Mouse (Mus musculus): ENCODE data around the gene Ccdc57. TPM values are rescaled to one million over a fixed set of nuclear protein-coding genes. Genes with fewer than 3 reads are reported as not detected.
A peak's percentile ranks its signal among the peaks of the same experiment; 100 is the strongest.
"Not testable (repeated sequence)": the region's sequence is repeated elsewhere in the genome, so short reads cannot be mapped to it uniquely, and the experiment has no call there.

The Ccdc57 gene
- total RNA-seq, 1 experiment from 2014 or later = 9.2 TPM

- no peak for ATAC-seq (replicated peaks in 1 of 2; ENCODE audit: insufficient read depth in 1 of 2, low FRiP score in 2 of 2, low TSS enrichment in 1 of 2, low read depth in 1 of 2, poor library complexity in 2 of 2, severe bottlenecking in 2 of 2)
Observed at GRCm38 (mm10) chr11:120818251-120818650, 114.4 kb downstream of the Ccdc57 start.

GRCm38 (mm10) chr11:120817358-120817757, 115.3 kb downstream of the Ccdc57 start:
- no peak for ATAC-seq (replicated peaks in 1 of 2; ENCODE audit: insufficient read depth in 1 of 2, low FRiP score in 2 of 2, low TSS enrichment in 1 of 2, low read depth in 1 of 2, poor library complexity in 2 of 2, severe bottlenecking in 2 of 2)

GRCm38 (mm10) chr11:120812068-120812467, 120.6 kb downstream of the Ccdc57 start:
- no peak for ATAC-seq (replicated peaks in 1 of 2; ENCODE audit: insufficient read depth in 1 of 2, low FRiP score in 2 of 2, low TSS enrichment in 1 of 2, low read depth in 1 of 2, poor library complexity in 2 of 2, severe bottlenecking in 2 of 2)

- no peak for ATAC-seq (replicated peaks in 1 of 2; ENCODE audit: insufficient read depth in 1 of 2, low FRiP score in 2 of 2, low TSS enrichment in 1 of 2, low read depth in 1 of 2, poor library complexity in 2 of 2, severe bottlenecking in 2 of 2)
Observed at GRCm38 (mm10) chr11:120808010-120808409, 124.7 kb downstream of the Ccdc57 start.

- ATAC-seq (replicated peaks in 1 of 2; ENCODE audit: insufficient read depth in 1 of 2, low FRiP score in 2 of 2, low TSS enrichment in 1 of 2, low read depth in 1 of 2, poor library complexity in 2 of 2, severe bottlenecking in 2 of 2) = no peak
Observed at GRCm38 (mm10) chr11:120805375-120806298, 127.0 kb downstream of the Ccdc57 start.

- no peak for ATAC-seq (replicated peaks in 1 of 2; ENCODE audit: insufficient read depth in 1 of 2, low FRiP score in 2 of 2, low TSS enrichment in 1 of 2, low read depth in 1 of 2, poor library complexity in 2 of 2, severe bottlenecking in 2 of 2)
Observed at GRCm38 (mm10) chr11:120804769-120805168, 127.9 kb downstream of the Ccdc57 start.

- ATAC-seq (replicated peaks in 1 of 2; ENCODE audit: insufficient read depth in 1 of 2, low FRiP score in 2 of 2, low TSS enrichment in 1 of 2, low read depth in 1 of 2, poor library complexity in 2 of 2, severe bottlenecking in 2 of 2) = no peak
Observed at GRCm38 (mm10) chr11:120804274-120804673, 128.4 kb downstream of the Ccdc57 start.

- ATAC-seq (replicated peaks in 1 of 2; ENCODE audit: insufficient read depth in 1 of 2, low FRiP score in 2 of 2, low TSS enrichment in 1 of 2, low read depth in 1 of 2, poor library complexity in 2 of 2, severe bottlenecking in 2 of 2) = peak; percentile 77 to 81
Observed at GRCm38 (mm10) chr11:120800061-120800904, 132.4 kb downstream of the Ccdc57 start.

GRCm38 (mm10) chr11:120799316-120799890, 133.3 kb downstream of the Ccdc57 start:
- ATAC-seq (replicated peaks in 1 of 2; ENCODE audit: insufficient read depth in 1 of 2, low FRiP score in 2 of 2, low TSS enrichment in 1 of 2, low read depth in 1 of 2, poor library complexity in 2 of 2, severe bottlenecking in 2 of 2) = no peak

- no peak for ATAC-seq (replicated peaks in 1 of 2; ENCODE audit: insufficient read depth in 1 of 2, low FRiP score in 2 of 2, low TSS enrichment in 1 of 2, low read depth in 1 of 2, poor library complexity in 2 of 2, severe bottlenecking in 2 of 2)
Observed at GRCm38 (mm10) chr11:120798244-120798643, 134.4 kb downstream of the Ccdc57 start.

GRCm38 (mm10) chr11:120796614-120796946, 136.1 kb downstream of the Ccdc57 start:
- ATAC-seq (replicated peaks in 1 of 2; ENCODE audit: insufficient read depth in 1 of 2, low FRiP score in 2 of 2, low TSS enrichment in 1 of 2, low read depth in 1 of 2, poor library complexity in 2 of 2, severe bottlenecking in 2 of 2) = no peak; a peak in 2 of 4 replicates

- ATAC-seq (replicated peaks in 1 of 2; ENCODE audit: insufficient read depth in 1 of 2, low FRiP score in 2 of 2, low TSS enrichment in 1 of 2, low read depth in 1 of 2, poor library complexity in 2 of 2, severe bottlenecking in 2 of 2) = peak; percentile 83 to 85
Observed at GRCm38 (mm10) chr11:120795756-120796613, 136.7 kb downstream of the Ccdc57 start, which contains the start of gene Dus1l. Dus1l (minus strand) TSS chr11:120796403.

- no peak for ATAC-seq (replicated peaks in 1 of 2; ENCODE audit: insufficient read depth in 1 of 2, low FRiP score in 2 of 2, low TSS enrichment in 1 of 2, low read depth in 1 of 2, poor library complexity in 2 of 2, severe bottlenecking in 2 of 2)
Observed at GRCm38 (mm10) chr11:120792652-120793051, 140.0 kb downstream of the Ccdc57 start.

GRCm38 (mm10) chr11:120789810-120790209, 142.9 kb downstream of the Ccdc57 start:
- ATAC-seq (replicated peaks in 1 of 2; ENCODE audit: insufficient read depth in 1 of 2, low FRiP score in 2 of 2, low TSS enrichment in 1 of 2, low read depth in 1 of 2, poor library complexity in 2 of 2, severe bottlenecking in 2 of 2) = no peak

- no peak for ATAC-seq (replicated peaks in 1 of 2; ENCODE audit: insufficient read depth in 1 of 2, low FRiP score in 2 of 2, low TSS enrichment in 1 of 2, low read depth in 1 of 2, poor library complexity in 2 of 2, severe bottlenecking in 2 of 2)
Observed at GRCm38 (mm10) chr11:120789355-120789754, 143.3 kb downstream of the Ccdc57 start.

- not testable (repeated sequence) for ATAC-seq (replicated peaks in 1 of 2; ENCODE audit: insufficient read depth in 1 of 2, low FRiP score in 2 of 2, low TSS enrichment in 1 of 2, low read depth in 1 of 2, poor library complexity in 2 of 2, severe bottlenecking in 2 of 2)
Observed at GRCm38 (mm10) chr11:120788460-120788859, 144.2 kb downstream of the Ccdc57 start.

GRCm38 (mm10) chr11:120785145-120785544, 147.5 kb downstream of the Ccdc57 start:
- ATAC-seq (replicated peaks in 1 of 2; ENCODE audit: insufficient read depth in 1 of 2, low FRiP score in 2 of 2, low TSS enrichment in 1 of 2, low read depth in 1 of 2, poor library complexity in 2 of 2, severe bottlenecking in 2 of 2) = no peak
